Mouse (Mus musculus) hindlimb bud, embryonic 11.5 days (tissue): ENCODE measurements around the gene Fabp6.

Source experiments
- DNase-seq: peaks from one replicate; pipeline ENCODE4 v3.0.0-alpha.2; 2012; ENCODE audit warnings: low read depth, low spot score; ENCODE audit errors: extremely low spot score

Fabp6 gene

DNA sequence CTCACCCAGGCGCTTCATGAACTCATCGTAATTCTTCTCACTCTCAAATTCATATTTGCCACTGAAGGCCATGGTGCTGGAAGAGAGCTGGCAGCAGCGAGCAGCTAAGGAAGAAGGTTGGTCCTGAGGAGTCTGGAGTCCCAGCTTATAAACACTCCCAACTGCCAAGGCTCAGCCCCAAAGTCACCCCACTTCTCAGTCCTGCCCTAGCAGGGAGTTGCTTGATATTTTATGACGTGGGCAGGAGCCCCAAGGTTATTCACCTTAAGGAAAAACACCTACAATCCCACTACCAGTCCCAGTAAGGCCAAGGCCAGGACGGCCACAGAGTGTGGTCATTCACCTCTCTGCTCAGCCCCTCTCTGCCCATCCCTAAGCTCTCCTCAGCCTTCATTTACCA lies at the start of gene Fabp6:
Fabp6 (minus strand) TSS at position 101 of the 400 bp plus-strand sequence.
- DNase-seq: no peak

DNA sequence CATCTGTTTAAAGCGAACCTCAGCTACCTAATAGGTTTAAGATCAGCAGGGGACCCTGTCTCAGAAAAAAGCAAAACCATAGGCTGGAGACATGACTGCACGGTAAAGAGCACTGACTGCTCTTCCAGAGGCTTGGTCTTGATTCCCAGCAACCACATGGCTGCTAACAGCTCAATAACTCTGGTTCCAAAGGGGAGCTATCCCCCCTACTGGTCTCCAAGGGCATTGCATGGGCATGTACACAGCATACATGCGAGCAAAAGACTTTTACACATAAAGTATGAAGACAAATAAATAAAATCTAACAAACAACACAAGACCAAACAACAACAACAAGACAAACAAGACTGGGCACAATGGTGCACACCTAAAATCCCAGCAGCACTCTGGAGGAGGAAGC lies 43.9 kb upstream of the Fabp6 start:
- DNase-seq: no peak

GRCm38 (mm10) chr11:43643180-43643591 lies 41.8 kb upstream of the Fabp6 start:
- DNase-seq: no peak

DNA sequence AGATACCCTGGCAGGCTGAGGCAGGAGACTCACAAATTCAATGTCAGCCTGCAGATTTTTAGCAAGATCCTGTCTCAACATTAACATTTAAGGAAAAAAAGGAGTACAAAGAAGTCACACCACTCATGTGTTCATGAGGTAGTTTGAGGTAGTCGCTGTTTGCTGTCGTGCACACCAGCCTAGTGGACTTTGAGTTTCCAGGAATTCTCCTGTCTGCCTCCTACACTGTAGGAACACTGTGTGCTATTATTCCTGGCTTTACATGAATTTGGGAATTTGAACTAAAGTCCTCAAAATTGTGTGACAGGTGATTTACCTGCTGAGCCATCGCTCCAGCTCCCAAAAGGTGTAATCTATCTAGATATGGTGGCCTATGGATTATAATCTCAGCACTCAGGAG lies 37.1 kb upstream of the Fabp6 start:
- DNase-seq: no peak

- DNase-seq: no peak
These were observed 35.4 kb upstream of the Fabp6 start for GRCm38 (mm10) chr11:43636761-43637160.

GRCm38 (mm10) chr11:43633658-43634401 lies 32.5 kb upstream of the Fabp6 start:
- peak; percentile 70 for DNase-seq

DNA sequence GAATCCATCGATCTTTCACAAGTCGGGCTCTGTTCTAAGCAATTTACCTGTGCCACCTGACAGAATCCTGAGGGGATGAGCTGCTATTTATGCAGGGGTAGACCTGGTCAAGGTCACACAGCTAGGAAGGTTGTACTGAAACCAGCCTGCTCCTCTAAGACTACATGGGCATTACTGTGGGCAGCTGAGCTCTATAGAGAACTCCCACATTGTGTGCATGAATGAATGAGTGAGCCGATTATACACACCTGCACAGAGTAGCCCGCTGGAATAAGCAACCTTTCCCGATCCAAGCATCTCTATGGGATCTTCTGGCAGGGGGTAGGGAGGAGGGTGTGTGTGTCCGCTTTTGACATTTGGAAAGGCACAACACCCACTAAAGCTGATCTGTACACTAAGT lies 31.8 kb upstream of the Fabp6 start:
- DNase-seq: no peak

- DNase-seq: no peak
These were observed 31.2 kb upstream of the Fabp6 start for GRCm38 (mm10) chr11:43632566-43632965.

GRCm38 (mm10) chr11:43631645-43632044 lies 30.3 kb upstream of the Fabp6 start:
- DNase-seq: no peak

DNA sequence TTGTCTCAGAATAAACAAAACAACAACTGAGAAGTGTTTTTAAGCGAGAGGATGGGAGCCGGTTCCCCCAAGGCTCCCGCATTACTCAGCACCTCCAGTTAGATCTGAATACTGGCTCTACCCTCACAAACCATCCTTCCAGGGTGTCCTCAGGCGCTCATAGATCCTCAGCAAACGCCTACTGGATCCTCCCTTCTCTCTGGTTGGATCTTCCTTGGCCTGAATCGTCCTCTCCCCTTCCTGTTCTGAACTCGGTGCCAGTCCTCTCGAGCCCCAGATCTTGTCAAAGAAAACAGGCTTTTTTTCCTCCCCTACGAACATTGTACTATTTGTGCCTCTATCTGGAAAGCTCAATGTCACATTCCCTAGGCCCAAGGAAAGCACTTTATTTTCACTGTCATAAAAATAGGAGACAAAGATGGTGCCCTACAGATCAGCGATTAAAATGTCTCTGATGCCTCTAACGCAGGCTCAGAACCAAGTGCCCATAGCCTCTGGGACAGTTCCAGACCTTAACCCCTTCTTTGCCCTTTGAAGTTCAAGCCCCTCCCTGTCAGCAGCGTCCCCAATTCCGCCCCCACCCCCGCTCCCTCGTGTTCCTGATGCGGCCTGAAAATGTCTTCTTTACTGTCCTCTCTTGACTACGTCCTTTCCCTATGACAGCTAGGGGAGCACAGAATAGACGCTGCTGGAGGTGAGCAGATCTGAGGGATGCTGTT lies 25.7 kb upstream of the Fabp6 start:
- DNase-seq: no peak

- no peak for DNase-seq
These were observed 25.1 kb upstream of the Fabp6 start for GRCm38 (mm10) chr11:43626300-43626926.

DNA sequence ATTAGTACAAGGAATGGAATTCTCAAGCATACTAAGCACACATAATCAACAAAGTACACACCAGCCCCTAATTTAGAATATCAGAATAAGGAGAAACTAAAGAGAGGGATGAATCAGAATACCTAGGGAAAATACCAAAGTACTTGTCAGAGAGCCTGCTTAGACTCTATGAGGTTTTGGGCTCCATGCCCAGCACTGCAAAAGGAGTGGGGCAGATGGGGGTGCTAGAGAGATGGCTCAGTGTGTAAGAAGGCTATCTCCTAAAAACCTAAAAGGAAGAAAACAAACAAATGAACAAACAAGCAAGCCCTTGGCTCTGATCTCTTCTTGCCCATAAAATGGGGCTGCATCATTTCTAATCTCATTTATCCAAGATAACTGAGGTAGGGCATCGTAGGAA lies 23.0 kb upstream of the Fabp6 start:
- DNase-seq: no peak

GRCm38 (mm10) chr11:43621769-43622168 lies 20.4 kb upstream of the Fabp6 start:
- no peak for DNase-seq

DNA sequence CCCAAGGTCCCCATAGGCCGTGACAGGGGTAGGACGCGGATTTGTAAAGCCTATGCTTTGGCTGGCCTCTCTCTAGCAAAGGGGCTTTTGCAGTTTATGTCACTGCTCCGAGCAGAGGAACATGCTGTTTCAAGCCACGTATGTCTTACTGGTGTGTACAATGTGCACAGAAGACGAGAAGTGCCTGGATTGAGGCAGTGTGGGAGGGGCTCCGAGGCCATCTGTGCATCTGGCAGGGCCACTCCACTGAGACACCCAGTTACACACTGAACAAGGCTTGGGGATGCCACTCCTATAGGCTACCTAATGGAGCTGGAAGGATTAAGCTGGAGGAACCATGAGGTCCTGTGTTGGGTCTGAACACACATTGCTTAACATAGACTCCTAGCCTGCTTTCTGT lies 17.1 kb upstream of the Fabp6 start:
- no peak for DNase-seq

DNA sequence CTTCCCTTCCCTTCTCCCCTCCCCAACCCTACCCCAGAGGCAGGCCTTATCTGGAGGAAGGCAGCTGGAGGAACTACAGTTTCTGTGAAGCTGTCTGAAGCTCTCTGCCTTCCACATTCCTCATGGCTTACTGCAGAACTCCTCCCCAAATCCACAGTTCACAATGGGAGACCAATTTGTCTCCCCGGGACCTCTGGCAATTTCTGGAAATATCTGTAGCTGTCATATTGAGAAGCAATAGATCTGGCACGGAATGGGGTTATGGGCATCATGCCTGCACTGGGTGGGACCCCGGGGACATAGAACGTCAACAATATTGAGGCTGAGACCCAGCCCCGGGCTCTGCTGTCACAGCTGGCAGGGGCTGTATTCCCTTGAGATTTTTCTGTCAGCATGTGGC lies 16.6 kb upstream of the Fabp6 start:
- no peak for DNase-seq

DNA sequence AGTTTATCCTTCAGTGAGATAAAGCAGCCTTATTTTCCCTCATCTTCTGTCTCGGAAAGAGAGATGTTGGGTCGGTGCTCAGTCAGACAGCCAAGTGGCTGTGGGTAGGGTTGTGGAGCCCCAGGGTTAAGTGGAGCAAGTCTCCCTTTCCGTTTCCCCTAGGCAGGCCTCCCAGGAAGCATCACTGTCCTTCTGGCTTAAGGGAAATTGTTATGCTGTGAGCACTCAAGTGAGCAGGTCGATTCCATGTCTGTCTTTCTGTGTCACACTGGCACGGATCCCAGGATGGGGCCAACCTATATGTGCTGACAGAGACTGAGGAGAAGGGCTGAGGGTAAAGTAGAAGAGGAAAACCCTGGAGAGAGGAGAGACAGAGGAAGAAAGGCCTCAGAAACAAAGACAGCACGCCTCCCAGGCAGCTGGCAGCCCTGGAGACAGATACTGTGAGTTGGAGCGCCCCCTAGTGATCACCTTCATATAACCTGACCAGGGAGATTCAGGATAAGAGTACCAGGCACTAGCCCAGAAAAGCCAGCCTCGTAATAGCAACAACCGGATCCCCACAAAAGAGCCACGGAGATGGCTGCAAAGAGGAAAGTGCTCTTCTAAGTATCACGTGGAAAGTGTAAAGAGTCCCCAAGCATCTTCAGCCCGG lies 11.6 kb upstream of the Fabp6 start:
- peak; percentile 85 for DNase-seq

DNA sequence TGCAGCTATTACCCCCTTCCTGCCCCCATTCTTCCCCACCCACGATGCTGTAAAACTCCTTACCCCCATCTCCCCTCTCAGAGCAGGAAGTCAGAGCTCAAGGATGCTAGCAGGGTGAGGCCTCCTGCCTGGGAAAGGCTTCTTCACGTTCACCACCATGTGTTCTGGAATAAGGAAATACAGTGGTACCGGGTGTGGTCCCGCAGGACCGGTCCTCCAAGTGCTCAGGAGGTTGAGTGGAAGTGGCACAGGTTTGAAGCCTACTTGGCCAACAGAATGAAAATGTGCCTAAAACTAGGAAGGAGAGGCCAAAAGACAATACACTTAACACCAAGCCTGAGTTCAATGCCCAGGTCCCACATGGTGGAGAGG lies 9.3 kb upstream of the Fabp6 start:
- no peak for DNase-seq

- DNase-seq: no peak
These were observed 8.8 kb upstream of the Fabp6 start for GRCm38 (mm10) chr11:43610006-43610661.

DNA sequence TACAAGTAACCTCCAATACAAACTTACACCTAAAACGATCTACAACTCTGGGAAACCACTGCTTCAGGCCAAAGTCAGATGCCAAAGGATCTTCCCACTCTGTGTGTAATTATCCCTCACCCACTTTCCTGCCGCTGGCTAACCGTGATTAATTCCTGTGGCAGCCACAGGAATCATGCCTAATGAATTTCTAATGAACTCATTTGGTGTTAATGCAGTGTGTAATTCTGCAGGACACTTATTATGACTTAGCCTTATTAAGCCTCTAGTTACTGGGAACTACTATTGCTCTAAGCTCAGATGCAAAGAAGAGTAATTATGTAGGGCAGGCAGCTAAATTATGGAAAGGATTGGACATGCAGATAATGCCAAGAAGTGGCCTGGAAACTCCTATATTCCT lies 7.1 kb upstream of the Fabp6 start:
- DNase-seq: no peak

GRCm38 (mm10) chr11:43605859-43606258 lies 4.5 kb upstream of the Fabp6 start:
- no peak for DNase-seq

DNA sequence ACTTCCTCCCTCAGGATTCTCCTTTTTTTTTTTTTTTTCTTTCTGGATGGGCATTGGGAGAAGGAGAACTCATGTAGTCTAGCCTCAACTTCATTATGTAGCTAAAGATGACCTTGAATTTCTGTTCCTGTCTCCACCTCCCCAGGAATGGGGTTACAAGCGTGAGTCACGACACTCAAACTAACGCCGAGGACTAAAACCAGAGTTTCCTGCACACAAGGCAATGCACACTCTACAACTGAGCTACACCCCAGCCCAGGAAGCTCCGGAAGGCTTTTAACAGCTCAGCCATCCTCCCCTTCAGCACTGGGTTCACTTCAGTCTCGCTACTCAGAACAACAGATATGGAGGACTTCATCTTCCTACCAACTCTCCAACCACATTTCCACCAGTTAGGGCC lies 3.6 kb upstream of the Fabp6 start:
- no peak for DNase-seq
